Mouse (Mus musculus) left cerebral cortex, adult 9 months (tissue): ENCODE measurements around the gene Tarbp2.

ENCODE experiments used
- DNase-seq, 2 experiments: peaks; one replicate each; pipeline ENCODE4 v3.0.0; 2022; ENCODE audit warnings: low spot score in 2 of 2

Gene Tarbp2

GRCm38 (mm10) chr15:102517976-102518858 lies at the start of gene Tarbp2:
Gene Tarbp2 (plus strand): TSS chr15:102518192.
- DNase-seq: peak; percentile 100

GRCm38 (mm10) chr15:102468675-102469370 lies 49.2 kb upstream of the Tarbp2 start:
- no peak for DNase-seq

GRCm38 (mm10) chr15:102470183-102470604 lies 47.8 kb upstream of the Tarbp2 start, which contains the start of gene Pcbp2:
Gene Pcbp2 (plus strand): TSS chr15:102470539.
- peak; percentile 89 to 96 for DNase-seq

DNA sequence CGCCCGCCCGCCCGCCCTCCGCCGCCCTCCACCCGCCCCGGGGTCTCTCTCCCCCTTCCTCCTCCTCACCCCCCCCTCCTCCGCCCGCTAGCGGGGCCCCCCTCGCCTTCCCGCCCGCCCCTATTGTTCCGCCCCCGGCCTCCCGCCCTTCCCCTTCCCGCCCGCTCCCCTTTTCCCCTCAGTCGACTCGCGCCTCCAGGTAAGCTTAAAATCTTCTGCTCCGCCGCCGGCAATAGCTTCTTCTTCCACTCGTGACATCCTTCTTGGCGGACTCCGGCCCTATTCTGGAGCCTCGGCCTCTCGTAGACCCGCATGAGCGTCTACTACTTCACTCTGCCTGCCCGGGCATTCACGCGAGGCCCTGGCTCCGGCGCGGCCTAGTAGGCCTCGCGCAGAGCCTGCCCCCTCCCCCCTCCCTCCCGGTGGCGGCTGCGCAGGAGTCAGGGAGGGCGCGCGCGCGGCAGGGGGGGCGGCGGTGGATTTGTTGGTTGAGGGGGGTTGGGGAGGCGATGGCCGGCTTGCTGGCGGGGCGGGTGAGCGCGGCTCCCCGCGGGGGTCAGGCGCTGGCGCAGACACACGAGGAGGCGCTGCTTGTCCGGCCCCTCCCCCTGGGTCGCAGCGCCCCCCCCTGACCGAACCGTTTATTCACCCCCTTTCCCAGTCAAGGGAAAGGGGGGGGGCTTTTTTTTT lies 47.2 kb upstream of the Tarbp2 start:
- peak; percentile 23 to 67 for DNase-seq

DNA sequence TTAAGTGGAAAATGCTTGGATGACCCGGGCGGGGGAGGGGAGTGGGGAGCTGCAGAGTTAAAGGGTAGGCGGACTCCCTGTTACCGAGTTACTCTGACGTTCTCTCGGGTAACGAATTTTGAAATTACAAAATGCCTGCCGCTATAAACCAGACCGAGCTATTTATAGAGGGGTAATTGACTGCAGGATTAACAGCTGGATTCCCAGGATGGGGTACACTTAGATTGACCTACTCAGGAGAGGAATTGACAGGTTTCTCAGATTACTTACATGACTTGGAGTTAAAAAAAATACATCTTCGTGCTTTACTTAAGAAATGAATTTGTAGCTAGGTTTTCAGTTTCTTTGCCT lies 46.7 kb upstream of the Tarbp2 start:
- DNase-seq: no peak

DNA sequence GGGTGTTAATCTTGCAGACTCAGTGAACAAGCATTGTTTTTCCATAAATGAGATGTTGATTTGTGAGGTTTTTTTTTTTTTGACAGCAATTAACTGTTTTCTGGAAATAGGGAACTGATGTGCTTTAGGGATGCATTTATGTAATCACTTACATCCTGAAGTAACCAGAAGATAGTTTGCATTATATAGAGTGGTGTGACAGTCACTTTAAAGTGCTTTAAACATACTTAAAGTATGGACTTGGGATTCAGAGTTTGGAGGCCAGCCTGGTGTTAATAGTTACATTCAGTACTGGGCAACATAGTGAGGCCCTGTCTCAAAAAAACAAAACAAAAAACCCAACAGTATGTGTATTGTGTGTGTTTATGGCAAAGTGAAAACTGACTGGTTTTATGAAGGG lies 46.3 kb upstream of the Tarbp2 start:
- DNase-seq: no peak

- no peak for DNase-seq
Measured at GRCm38 (mm10) chr15:102473246-102473645, 44.7 kb upstream of the Tarbp2 start.

GRCm38 (mm10) chr15:102474520-102474919 lies 43.5 kb upstream of the Tarbp2 start:
- no peak for DNase-seq

GRCm38 (mm10) chr15:102483136-102483535 lies 34.9 kb upstream of the Tarbp2 start:
- no peak for DNase-seq

GRCm38 (mm10) chr15:102485853-102486252 lies 32.1 kb upstream of the Tarbp2 start:
- no peak for DNase-seq

DNA sequence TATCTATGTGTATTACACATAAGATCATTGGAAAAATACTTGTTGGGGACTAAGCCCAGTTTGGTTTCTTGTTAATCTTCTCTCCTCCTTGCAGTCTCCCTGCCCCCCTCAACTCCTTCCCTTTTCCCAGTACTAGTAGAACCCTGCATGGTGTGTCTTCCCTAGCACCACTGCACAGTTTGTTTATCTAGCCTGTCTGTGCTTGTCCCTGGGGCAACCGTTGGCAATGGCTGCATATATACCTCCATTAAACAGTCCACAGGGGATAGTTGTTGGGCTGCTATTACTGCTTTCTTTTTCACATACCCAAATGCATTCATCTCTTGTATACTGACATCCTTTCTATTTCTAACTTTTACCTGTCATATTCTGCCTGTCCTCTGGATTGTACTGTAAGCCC lies 30.3 kb upstream of the Tarbp2 start:
- DNase-seq: no peak

- DNase-seq: no peak
Measured at GRCm38 (mm10) chr15:102498322-102498721, 19.7 kb upstream of the Tarbp2 start.

- no peak for DNase-seq
Measured at GRCm38 (mm10) chr15:102499370-102499769, 18.6 kb upstream of the Tarbp2 start.

GRCm38 (mm10) chr15:102499851-102500250 lies 18.1 kb upstream of the Tarbp2 start:
- DNase-seq: no peak

- no peak for DNase-seq
Measured at GRCm38 (mm10) chr15:102500479-102500878, 17.5 kb upstream of the Tarbp2 start.

DNA sequence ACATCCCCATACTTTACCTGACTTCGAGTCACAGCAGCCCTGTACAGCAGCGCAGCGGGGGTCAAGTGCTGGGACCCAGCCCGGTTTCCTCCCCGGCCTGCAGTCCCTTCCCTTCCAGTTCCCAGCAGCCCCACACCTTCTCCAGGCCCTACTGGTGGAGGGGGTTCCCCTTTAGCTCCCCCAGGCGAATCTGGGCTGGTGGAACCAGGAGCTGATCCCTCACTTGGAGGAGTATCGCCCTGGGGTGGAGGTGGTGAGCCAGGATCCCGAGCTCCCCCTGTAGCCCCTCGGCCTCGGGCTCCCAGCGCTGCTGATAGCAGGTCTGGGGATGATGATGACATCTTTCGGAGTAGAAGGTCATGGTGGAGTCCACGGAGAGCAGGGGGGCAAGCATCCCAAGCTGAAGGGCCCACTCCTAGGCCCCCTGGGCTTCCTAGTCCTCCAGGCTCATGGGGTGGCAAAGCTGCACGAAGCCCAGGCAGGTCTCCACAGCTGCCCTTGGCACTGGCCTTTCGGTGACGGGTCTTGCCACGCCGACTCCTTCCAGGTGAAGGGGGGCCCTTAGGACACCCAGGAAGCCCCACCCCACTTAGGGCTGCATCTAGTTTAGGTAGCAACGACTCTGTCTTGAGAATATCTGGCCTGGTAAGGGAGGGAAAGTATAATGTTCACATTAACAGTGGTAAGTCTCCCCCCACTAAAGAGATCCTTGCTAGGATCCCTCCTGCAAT lies 16.7 kb upstream of the Tarbp2 start:
- no peak for DNase-seq

DNA sequence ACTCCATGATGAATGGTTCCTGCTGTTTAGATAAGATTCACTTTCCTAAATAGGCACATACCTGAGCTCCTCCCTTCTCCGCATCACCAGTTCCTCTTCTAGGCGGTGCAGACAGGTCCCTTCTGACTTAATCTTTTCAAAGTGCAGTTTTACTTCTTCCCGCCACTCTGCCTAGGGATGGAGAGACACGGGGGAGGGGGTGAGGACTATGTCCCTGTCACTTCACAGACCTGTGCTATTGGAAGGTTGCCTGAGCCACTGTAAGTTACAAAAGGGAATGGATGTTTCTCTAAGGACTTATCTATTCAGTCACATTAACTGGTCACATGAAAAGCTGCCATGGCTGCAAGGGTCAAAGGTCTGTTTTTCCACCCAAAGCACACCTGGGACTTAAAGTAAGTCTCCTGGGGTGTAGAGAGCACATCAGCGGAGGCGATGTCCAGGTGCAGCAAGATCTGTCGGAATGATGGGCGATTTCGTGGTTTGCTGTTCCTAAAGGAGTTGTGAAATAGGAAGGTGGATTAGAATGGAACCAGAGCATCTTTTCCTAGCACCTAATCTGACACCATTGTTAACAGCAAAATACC lies 15.6 kb upstream of the Tarbp2 start:
- no peak for DNase-seq

DNA sequence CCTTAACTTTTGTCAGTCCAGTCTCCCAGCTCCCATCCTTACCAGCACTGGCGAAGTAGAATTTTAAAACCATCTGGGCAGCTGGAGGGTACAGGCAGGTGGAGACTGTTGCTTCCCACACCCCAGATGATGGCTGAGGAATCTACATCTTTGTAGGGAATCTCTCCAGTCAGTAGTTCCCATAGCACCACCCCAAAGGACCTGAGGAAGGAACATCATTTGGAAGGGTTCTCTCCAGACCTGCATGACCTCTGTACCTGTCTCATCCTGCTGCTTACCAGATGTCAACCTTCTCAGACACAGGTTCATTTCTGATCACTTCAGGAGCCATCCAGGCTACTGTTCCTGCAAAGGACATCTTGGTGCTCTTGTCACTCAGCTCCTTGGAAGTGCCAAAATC lies 14.5 kb upstream of the Tarbp2 start, which contains the start of gene Gm10337:
TSS of gene Gm10337 (plus strand) at position 276 of the 400 bp plus-strand sequence.
- DNase-seq: no peak

- DNase-seq: no peak
Measured at GRCm38 (mm10) chr15:102503924-102504782, 13.8 kb upstream of the Tarbp2 start.

GRCm38 (mm10) chr15:102505073-102505769 lies 12.8 kb upstream of the Tarbp2 start:
- no peak for DNase-seq
